Mouse (Mus musculus) thymus, adult 2 months (tissue): ENCODE results near the gene Slc39a11.

Experiments
- CTCF ChIP-seq: fragments of 200-500 bp; IDR thresholded peaks from 2 replicates; pipeline ENCODE4 v1.5.1; 2012; ENCODE audit warnings: mild to moderate bottlenecking, control low read depth, low read length, moderate library complexity, borderline replicate concordance; ENCODE audit not compliant: control insufficient read depth, poor library complexity, insufficient read depth; ENCODE audit errors: extremely low read depth
- POLR2A ChIP-seq: fragments of 200-500 bp; IDR thresholded peaks from 2 replicates; pipeline ENCODE4 v1.6.1; 2012; ENCODE audit warnings: mild to moderate bottlenecking, low read length, control low read depth, moderate library complexity; ENCODE audit not compliant: control insufficient read depth, poor library complexity, insufficient read depth; ENCODE audit errors: extremely low read depth

DNA sequence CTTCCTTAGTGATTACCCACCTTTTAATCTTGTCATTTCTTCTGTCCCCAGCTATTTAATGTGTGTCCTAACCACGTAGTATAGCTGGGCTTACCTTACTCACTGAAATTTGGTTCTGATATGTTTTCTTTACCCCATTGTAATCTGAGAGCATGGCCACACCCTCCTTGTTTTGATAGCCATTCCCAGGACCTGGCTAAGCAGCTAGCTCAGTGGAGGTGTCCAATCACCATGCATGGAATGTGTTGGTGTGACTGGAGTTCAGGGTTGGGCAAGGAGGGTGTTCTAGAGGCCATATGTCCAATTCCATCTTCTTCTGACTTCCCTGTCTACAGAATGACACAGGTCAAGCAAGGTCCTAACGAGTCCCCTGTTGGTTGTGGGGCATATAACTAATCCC lies 429.2 kb downstream of the Slc39a11 start:
- TF ChIP-seq CTCF (no peak), POLR2A (no peak)
